Comparison of ENCODE assay signal across 19 mouse cellular contexts in genomic region chr4:140873011-140873410, GRCm38 (mm10). TPM values are rescaled to one million over a fixed set of nuclear protein-coding genes. Genes with fewer than 3 reads are reported as not detected.
DNase-seq lines count a peak whose midpoint lies in the region; ATAC-seq and TF ChIP-seq lines count a peak whose summit lies in the region.
"Had no signal": no experiment of that assay in that cellular context is flagged by ENCODE, and none has a peak within 500 bp of the region (broad histone marks: within the 10 kb centered on the region; RNA-seq: fewer than 3 reads in every experiment).

No protein-coding gene starts in this region.

- no peak overlapping the region for H3K4me3 ChIP-seq in intestine, embryonic 16.5 days (ENCODE audit: low read length)
- no peak overlapping the region for H3K4me3 ChIP-seq in intestine, postnatal 0 days (ENCODE audit: low read depth, low read length)
- no peak overlapping the region for H3K4me3 ChIP-seq in liver, postnatal 0 days (ENCODE audit: low read depth, low read length)
- no peak overlapping the region for H3K4me3 ChIP-seq in forebrain, embryonic 14.5 days (ENCODE audit: low read depth, low read length)
- H3K4me3 ChIP-seq: embryonic facial prominence, embryonic 13.5 days; forebrain, embryonic 12.5 days; gastrocnemius, adult 2 months; hindbrain, embryonic 10.5 days had no signal

- H3K4me1 ChIP-seq in intestine, embryonic 16.5 days (ENCODE audit: control insufficient read depth, insufficient read depth, low read length), result peaks cover 17% of the 10 kb centered on the region
- peaks cover 4% of the 10 kb centered on the region; the same call in 1 of the 2 replicates for H3K4me1 ChIP-seq in intestine, postnatal 0 days (replicated peaks; ENCODE audit: control insufficient read depth, insufficient read depth, low read length)
- peaks cover 19% of the 10 kb centered on the region for H3K4me1 ChIP-seq in liver, postnatal 0 days (ENCODE audit: insufficient read depth)
- H3K4me1 ChIP-seq in forebrain, embryonic 14.5 days (ENCODE audit: control insufficient read depth, insufficient read depth, low read length), result no peaks in the 10 kb centered on the region

- WGBS in intestine, embryonic 16.5 days, result 51% methylated on average over 11 of the region's 11 CpGs
- 47% methylated on average over 11 of the region's 11 CpGs for WGBS in intestine, postnatal 0 days
- WGBS in liver, postnatal 0 days (ENCODE audit: insufficient replicate concordance), result 71% methylated on average over 11 of the region's 11 CpGs
- WGBS in forebrain, embryonic 14.5 days, result 77% methylated on average over 11 of the region's 11 CpGs

- ATAC-seq in intestine, embryonic 16.5 days, result 0 out of 2 replicates have a peak, but pooled peaks have one; percentile 7
- ATAC-seq in intestine, postnatal 0 days, result no peak
- no peak for ATAC-seq in liver, postnatal 0 days
- no peak for ATAC-seq in forebrain, embryonic 14.5 days
- ATAC-seq: forebrain, postnatal 0 days had no signal

- no peak overlapping the region for H3K9ac ChIP-seq in intestine, embryonic 16.5 days (ENCODE audit: low read depth, low read length)
- no peak overlapping the region for H3K9ac ChIP-seq in intestine, postnatal 0 days (ENCODE audit: low read depth, low read length)
- no peak overlapping the region for H3K9ac ChIP-seq in liver, postnatal 0 days (replicated peaks)
- no peak overlapping the region for H3K9ac ChIP-seq in forebrain, embryonic 14.5 days (ENCODE audit: low read length)
- H3K9ac ChIP-seq: embryonic facial prominence, embryonic 13.5 days; forebrain, embryonic 12.5 days; forebrain, postnatal 0 days; hindbrain, embryonic 14.5 days had no signal

- 0 out of 2 replicates have a peak, but pooled peaks cover 4% of the 10 kb centered on the region for H3K27me3 ChIP-seq in intestine, embryonic 16.5 days (replicated peaks; ENCODE audit: control insufficient read depth, insufficient read depth, low read length)
- no peaks in the 10 kb centered on the region for H3K27me3 ChIP-seq in intestine, postnatal 0 days (replicated peaks; ENCODE audit: control insufficient read depth, insufficient read depth, low read length)
- H3K27me3 ChIP-seq in liver, postnatal 0 days (ENCODE audit: insufficient read depth, low read length), result peaks cover 5% of the 10 kb centered on the region; the same call in 1 of the 2 replicates
- H3K27me3 ChIP-seq in forebrain, embryonic 14.5 days (replicated peaks; ENCODE audit: control insufficient read depth, insufficient read depth, low read length), result no peaks in the 10 kb centered on the region

- no peak overlapping the region for H3K4me2 ChIP-seq in intestine, embryonic 16.5 days (ENCODE audit: low read depth, low read length)
- H3K4me2 ChIP-seq in intestine, postnatal 0 days (replicated peaks; ENCODE audit: low read depth), result no peak overlapping the region
- no peak overlapping the region for H3K4me2 ChIP-seq in liver, postnatal 0 days (ENCODE audit: low read depth, low read length)
- no peak overlapping the region for H3K4me2 ChIP-seq in forebrain, embryonic 14.5 days (ENCODE audit: low read length)
- H3K4me2 ChIP-seq: embryonic facial prominence, embryonic 13.5 days; forebrain, embryonic 12.5 days; heart, embryonic 11.5 days; hindbrain, embryonic 14.5 days had no signal

- no peaks in the 10 kb centered on the region for H3K36me3 ChIP-seq in intestine, embryonic 16.5 days (ENCODE audit: control insufficient read depth, insufficient read depth, low read length)
- no peaks in the 10 kb centered on the region for H3K36me3 ChIP-seq in intestine, postnatal 0 days (ENCODE audit: control insufficient read depth, insufficient read depth)
- no peaks in the 10 kb centered on the region for H3K36me3 ChIP-seq in liver, postnatal 0 days (replicated peaks; ENCODE audit: insufficient read depth, low read length)
- no peaks in the 10 kb centered on the region for H3K36me3 ChIP-seq in forebrain, embryonic 14.5 days (ENCODE audit: control insufficient read depth, insufficient read depth, low read length)
- H3K36me3 ChIP-seq: embryonic facial prominence, embryonic 13.5 days; forebrain, embryonic 12.5 days; G1E; hindbrain, embryonic 10.5 days had no signal

- no peaks in the 10 kb centered on the region for H3K9me3 ChIP-seq in intestine, embryonic 16.5 days (ENCODE audit: control insufficient read depth, low read length)
- H3K9me3 ChIP-seq in intestine, postnatal 0 days (ENCODE audit: control insufficient read depth), result no peaks in the 10 kb centered on the region
- H3K9me3 ChIP-seq in liver, postnatal 0 days (ENCODE audit: low read length), result no peaks in the 10 kb centered on the region
- H3K9me3 ChIP-seq in forebrain, embryonic 14.5 days (replicated peaks; ENCODE audit: control insufficient read depth, low read length), result no peaks in the 10 kb centered on the region; the same call in 1 of the 2 replicates
- H3K9me3 ChIP-seq: G1E had no signal

- DNase-seq in spleen, postnatal 4 days (ENCODE audit: low spot score in 2 of 2), result peak; percentile 9 to 57
- DNase-seq in spleen, postnatal 10 days (ENCODE audit: low spot score in 2 of 2), result no peak
- DNase-seq in ZHBTc4 (ENCODE audit: low read depth, low spot score), result peak; percentile 35
- DNase-seq in liver, postnatal 0 days, result peak; percentile 12
- no peak for DNase-seq in forebrain, embryonic 14.5 days (ENCODE audit: low spot score)
- DNase-seq: adrenal gland, postnatal 25 days; cerebellum, adult 18-20 months; cerebellum, adult 9-11 months; forebrain, postnatal 0 days; gastrocnemius, adult 2 months; heart, adult 18-20 months had no signal

- H3K27ac ChIP-seq in intestine, embryonic 16.5 days (ENCODE audit: low read length), result no peak overlapping the region
- H3K27ac ChIP-seq in intestine, postnatal 0 days (ENCODE audit: low read depth, low read length), result no peak overlapping the region
- peak overlapping the region; percentile 29; the same call in 1 of the 2 replicates for H3K27ac ChIP-seq in liver, postnatal 0 days (ENCODE audit: low read depth)
- no peak overlapping the region for H3K27ac ChIP-seq in forebrain, embryonic 14.5 days (ENCODE audit: low read depth, low read length)
- H3K27ac ChIP-seq: embryonic facial prominence, embryonic 13.5 days; forebrain, embryonic 12.5 days; gastrocnemius, adult 2 months; hindbrain, embryonic 10.5 days; hindbrain, embryonic 14.5 days had no signal

- no peak for TF ChIP-seq CTCF in intestine, postnatal 0 days (IDR thresholded peaks at IDR 0.05; ENCODE audit: low read depth)
- no peak for TF ChIP-seq CTCF in liver, postnatal 0 days (IDR thresholded peaks at IDR 0.05; ENCODE audit: low read depth)

- no peak for TF ChIP-seq EP300 in liver, postnatal 0 days (IDR thresholded peaks at IDR 0.05; ENCODE audit: low read depth)

RNA-seq across cellular contexts. Expression of gene Padi1, which starts 27.4 kb away (rescaled TPM):
- polyA plus RNA-seq in intestine, embryonic 16.5 days (2015; fragmentation: Nextera tagmentation; extraction: Ambion mirVana), result 0.28 and 0.43 TPM in 2 replicates
- polyA plus RNA-seq in intestine, postnatal 0 days (2015; fragmentation: Nextera tagmentation; extraction: Ambion mirVana), result 0.37 and 0.47 TPM in 2 replicates
- polyA plus RNA-seq in liver, postnatal 0 days (2015; fragmentation: Nextera tagmentation; extraction: Ambion mirVana), result 0.02 TPM in 1 of 2 replicates, not detected in the other
- polyA plus RNA-seq in forebrain, embryonic 14.5 days (2014; fragmentation: Nextera tagmentation; extraction: Ambion mirVana), result 0.05 TPM in 1 of 2 replicates, not detected in the other
- polyA plus RNA-seq: hindbrain, embryonic 14.5 days had no signal

RNA-seq across cellular contexts. Expression of gene Padi2, which starts 33.1 kb away (rescaled TPM):
- 3.0 and 3.5 TPM in 2 replicates for polyA plus RNA-seq in intestine, embryonic 16.5 days (2015; fragmentation: Nextera tagmentation; extraction: Ambion mirVana)
- polyA plus RNA-seq in intestine, postnatal 0 days (2015; fragmentation: Nextera tagmentation; extraction: Ambion mirVana), result 1.1 and 1.2 TPM in 2 replicates
- 1.9 and 2.1 TPM in 2 replicates for polyA plus RNA-seq in liver, postnatal 0 days (2015; fragmentation: Nextera tagmentation; extraction: Ambion mirVana)
- 0.27 and 0.31 TPM in 2 replicates for polyA plus RNA-seq in forebrain, embryonic 14.5 days (2014; fragmentation: Nextera tagmentation; extraction: Ambion mirVana)

Comparison
In these comparisons a context has a peak if more than half of its experiments do, and no peak if none do; other contexts are left out.
1. DNase-seq: peak in spleen, postnatal 4 days (2 of 2), ZHBTc4 (single experiment) and liver, postnatal 0 days (single experiment); none in spleen, postnatal 10 days (0 of 2) and forebrain, embryonic 14.5 days (single experiment).